Mouse (Mus musculus) heart, postnatal 14 days (tissue): ENCODE data around the gene Idh2. TPM values are rescaled to one million over a fixed set of nuclear protein-coding genes. Genes with fewer than 3 reads are reported as not detected.
"Not testable (repeated sequence)": the region's sequence is repeated elsewhere in the genome, so short reads cannot be mapped to it uniquely, and the experiment has no call there.

Experiments used
- DNase-seq, 2 experiments: peaks; one replicate each; pipeline ENCODE4 v3.0.0; 2021 to 2022
- intact Hi-C: fragments of 180-260 bp; cut with DNase I; formaldehyde crosslinking; loops from one replicate; pipeline ENCODE4 v1.15.1; 2025
- long read RNA-seq, 2 experiments: library from polyadenylated mRNA; stranded (forward); transcript quantifications; one replicate each; pipeline ENCODE4 v2.0.0; 2021
- total RNA-seq, 2 experiments: library from RNA; stranded (reverse); gene quantifications; 2 replicates each; pipeline ENCODE4 v1.2.3; 2021

Gene Idh2
- total RNA-seq: 1,000 to 10,000 TPM; 1,322 to 1,446 TPM
- long read RNA-seq, experiment 1, transcript Idh2-201 (11 exons, 1,745 nt): major isoform, 2,923 of 3,089 reads
- long read RNA-seq, experiment 1, partial matches to known transcripts: 87 of 3,089 reads
- long read RNA-seq, experiment 1, other reads (novel, unspliced or antisense): 71 of 3,089 reads
- long read RNA-seq, experiment 2, transcript Idh2-201 (11 exons, 1,745 nt): major isoform, 2,293 of 2,436 reads
- long read RNA-seq, experiment 2, partial matches to known transcripts: 73 of 2,436 reads
- long read RNA-seq, experiment 2, other reads (novel, unspliced or antisense): 67 of 2,436 reads

DNA sequence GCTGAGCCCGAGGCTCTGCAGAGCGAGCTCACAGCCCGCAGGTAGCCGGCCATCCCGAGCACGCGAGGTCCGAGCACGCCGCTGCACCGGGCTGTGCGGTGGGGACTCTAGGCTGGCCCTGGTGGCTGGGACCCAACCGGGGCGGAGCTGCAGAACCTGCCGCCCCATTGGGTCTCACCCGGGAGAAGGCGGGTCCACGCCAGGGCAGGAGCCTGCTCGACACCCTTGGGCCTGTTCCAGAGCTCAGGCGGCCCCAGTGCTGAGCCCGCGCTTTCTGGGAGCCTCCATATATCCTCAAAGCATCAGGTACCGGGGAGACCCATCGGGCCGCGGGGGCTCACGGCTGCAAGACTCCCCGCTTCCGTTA lies at the start of gene Idh2:
Gene Idh2, minus strand, starts transcription at position 169 of the 367 bp plus-strand sequence.
- peak; percentile 95 for DNase-seq
- intact Hi-C loops: no loop called here

DNA sequence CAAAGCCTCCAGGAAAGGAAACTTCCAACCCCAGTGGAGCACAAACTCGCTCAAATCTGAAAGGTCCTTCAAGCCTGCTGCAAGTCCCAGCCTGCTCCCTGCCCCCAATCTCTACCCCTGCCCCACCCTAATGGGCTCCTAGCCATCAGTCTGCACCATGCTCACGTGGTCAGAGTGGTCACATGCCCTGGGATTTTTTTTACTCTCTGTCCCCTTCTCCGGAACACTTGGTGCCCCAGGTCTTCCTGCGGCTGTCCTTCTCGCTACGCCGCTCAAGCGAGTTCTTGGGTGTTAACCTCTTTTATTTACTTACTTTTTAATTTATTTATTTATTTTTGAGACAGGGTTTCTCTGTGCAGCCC lies 45.7 kb upstream of the Idh2 start:
- peak; percentile 59 to 75 for DNase-seq
- intact Hi-C loops: no loop called here

DNA sequence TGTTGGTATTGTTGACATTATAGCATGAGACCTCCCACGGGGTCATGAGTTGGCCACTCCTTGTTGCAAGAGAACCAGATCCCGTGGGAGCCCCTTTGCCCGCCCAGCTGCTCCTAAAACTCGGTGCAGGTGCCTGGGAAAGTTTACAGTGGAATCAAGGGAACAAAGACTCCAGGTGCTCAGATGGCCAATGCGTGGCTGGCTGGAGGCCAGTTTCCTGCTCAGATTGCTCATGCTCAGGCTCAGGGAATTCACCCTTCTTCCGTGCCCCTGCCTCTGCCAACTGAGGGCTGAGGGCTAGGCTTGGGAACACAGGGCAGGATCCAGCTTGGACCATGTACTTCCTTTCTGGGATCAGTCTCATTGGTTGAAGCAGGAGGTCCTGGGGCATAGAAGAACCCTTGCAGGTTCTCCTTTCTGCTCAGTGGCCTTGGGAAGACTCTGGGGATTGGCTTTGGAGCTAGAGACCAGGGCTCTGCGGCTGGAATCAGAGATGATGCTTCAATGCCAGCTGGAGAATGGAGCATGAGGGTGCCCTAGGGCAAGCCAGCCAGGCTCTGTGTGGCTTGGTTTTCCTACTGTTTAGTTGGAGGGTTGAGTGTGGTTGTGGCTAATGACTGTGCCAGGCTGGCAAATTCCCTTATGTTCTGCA lies 45.2 kb upstream of the Idh2 start:
- DNase-seq: peak in 1 of 2 experiments; percentile 14
- intact Hi-C loops: no loop called here

DNA sequence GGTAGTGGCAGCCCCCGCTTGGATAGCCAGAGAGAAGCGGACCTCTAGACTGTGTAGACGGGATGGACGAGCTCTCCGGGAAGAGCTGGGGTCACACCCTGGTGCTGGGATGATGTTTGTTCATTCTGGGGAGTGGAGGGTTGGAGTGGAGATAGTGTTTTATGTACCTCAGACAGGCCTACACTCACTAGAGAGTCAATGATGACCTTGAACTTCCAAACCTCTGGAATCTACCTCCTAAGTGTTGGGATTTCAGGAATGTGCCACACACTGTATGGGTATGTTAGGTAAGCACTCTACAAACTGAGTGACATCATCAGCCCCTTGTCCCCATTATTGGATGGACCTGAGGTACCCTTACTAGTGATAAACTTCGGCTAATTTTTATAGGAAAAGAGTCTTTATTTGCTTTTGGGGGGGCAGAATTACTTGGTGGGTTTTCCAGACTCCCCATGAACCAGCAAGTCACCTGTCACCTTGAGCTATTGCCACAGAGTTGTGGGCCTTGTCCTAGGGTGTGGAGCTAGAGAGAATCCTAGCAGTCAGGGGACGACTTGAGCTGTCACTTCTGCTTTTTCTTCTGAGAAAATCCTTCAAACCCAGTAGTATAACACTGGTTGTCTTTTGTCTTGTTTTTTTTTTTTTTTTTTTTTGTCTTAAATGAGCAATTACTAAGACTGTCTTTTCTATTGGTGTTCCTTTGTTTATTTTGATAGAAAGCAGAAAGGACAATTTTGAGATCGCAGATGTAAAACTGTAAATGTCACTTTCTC lies 43.5 kb upstream of the Idh2 start:
- DNase-seq: no peak
- intact Hi-C loops: loop anchor here (5.0 kb wide), 1 partner anchor 59 kb away; no protein-coding TSS in a partner anchor

DNA sequence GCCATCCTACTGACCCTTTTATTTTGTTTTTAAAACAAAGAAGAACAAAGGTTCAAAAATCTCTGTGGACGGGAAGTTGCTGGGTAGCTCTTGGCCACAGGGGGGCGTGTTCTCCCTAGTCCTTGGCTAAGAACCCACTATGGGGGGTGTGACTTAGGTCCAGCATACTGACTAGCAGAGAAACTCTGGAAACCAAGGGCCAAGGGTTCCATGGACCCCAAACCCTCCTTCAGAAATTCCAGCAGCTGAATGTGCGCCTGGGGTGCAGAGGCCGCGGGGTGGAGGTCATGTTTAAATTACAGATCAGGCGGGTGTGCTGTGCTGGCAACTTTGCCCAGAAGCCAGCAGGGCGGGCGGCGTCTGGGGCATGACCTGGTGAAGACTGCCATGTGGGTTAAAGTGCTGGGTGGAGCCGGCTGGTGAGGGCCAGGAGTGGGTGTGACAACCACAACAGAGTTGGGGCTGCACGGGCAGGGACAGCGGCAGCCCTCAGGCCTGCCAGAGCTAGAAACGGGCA lies 41.6 kb upstream of the Idh2 start:
- intact Hi-C loops: loop anchor here (5.0 kb wide), 1 partner anchor 61 kb away; no protein-coding TSS in a partner anchor
- peak; percentile 37 to 66 for DNase-seq

DNA sequence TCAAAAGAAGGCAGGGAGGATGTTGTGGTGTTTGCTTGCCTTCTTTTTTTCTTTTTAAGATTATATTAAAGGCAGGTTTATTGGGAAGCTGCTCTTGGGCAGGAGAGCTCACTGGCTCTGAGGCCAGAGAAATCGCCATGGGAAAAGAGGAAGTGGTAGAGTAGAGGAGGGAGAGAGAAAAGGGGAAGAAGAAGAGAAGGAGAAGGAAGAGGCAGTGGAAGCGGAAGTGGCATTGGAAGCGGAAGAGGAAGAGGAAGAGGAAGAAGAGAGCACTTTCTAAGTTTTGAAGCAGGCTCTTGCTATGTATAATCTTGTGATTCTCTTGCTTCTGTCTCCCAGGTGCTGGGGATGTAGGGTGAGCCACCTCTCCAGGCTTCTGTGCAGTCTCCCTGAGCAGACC lies 39.5 kb upstream of the Idh2 start:
- no peak for DNase-seq
- intact Hi-C loops: loop anchor here (5.0 kb wide), 1 partner anchor 63 kb away; no protein-coding TSS in a partner anchor

DNA sequence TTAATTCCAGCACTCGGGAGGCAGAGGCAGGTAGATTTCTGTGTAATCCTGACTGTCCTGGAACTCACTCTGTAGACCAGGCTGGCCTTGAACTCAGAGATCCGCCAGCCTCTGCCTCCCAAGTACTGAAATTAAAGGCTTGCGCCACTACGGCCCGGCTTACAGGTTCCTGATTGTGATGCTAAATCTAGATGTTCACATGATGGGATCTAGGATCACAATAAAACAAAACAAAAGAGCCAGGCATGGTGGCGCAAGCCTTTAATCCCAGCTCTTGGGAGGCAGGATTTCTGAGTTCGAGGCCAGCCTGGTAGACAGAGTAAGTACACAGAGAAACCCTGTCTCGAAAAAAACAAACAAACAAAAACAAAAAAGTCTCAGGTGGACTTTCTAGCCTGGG lies 37.6 kb upstream of the Idh2 start:
- intact Hi-C loops: no loop called here
- no peak for DNase-seq

DNA sequence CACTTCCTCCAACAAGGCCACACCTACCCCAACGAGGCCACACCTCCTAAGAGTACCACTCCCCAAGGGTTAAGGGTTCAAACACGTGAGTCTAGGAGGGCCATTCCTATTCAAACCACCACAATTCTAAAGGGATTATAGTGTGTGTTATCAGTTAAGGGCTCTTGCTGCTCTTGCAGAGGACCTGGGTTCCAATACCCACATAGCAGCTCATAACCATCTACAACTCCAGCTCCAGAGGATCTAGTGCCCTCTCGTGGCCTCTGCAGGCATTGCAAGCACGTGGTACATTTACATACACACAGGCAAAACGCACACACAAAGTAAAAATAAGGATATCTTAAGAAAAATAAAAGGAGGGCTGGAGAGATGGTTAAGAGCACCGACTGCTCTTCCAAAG lies 37.0 kb upstream of the Idh2 start:
- DNase-seq: no peak

DNA sequence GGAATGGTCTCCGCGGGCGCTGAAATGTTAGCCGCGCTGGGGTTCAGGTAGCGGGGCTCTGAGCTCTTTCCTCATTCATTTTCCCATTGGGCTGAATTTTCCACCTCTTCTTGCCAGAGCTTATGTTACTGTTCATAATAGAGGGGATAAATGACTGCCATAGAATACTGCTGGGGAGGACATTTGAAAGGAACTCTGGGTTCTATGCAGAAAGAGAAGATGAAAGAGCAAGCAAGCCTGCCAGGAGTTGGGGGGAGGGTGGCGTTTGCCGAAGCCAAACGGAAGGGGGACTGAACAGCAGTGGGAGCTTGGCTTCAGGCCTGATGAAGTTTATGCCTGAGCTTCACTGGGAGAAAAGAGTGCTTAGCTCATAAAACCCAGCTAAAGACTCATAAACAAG lies 34.2 kb upstream of the Idh2 start:
- no peak for DNase-seq
- intact Hi-C loops: no loop called here

More for the DNA sequence above, 37.0 kb upstream of the Idh2 start:
- intact Hi-C loops: no loop called here

DNA sequence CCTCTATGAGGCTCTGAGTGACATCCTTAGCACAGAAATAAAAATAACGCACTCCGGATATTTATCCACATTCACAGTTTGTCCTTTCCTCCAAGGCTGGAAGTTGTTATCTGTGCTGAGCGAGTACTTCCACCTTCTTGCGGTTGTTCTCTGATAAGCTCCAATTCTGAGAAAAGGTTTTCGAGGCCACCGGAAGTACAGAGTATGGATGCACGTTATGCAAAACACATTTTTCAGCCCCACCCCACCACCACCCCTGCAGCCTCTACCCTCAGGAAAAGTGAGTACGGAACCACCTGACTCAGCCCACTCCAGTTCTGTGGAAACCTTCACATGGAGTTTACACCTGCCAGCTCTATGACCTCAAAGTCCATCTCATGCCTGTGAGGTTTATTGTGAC lies 30.9 kb upstream of the Idh2 start:
- intact Hi-C loops: no loop called here
- DNase-seq: no peak

DNA sequence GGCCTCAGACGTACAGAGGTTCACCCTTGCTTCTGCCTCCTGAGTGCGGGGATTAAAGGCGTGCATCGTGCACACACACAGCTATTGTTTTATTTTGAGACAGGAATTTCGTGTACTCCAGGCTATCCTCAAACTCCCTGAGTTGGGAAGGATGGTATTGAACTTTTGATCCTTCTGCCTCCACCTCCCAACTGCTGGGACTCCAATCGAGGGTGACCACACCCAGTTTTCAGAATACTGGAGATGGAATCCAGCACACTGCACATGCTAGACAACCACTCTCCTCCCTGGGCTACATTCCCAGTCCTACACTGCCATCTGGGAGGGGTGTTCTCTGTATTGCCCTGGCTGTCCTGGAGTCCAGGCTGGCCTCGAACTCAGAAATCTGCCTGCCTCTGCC lies 29.5 kb upstream of the Idh2 start:
- intact Hi-C loops: loop anchor here (5.0 kb wide), 1 partner anchor 228 kb away; the partner anchor contains the start of gene Man2a2
- DNase-seq: no peak

DNA sequence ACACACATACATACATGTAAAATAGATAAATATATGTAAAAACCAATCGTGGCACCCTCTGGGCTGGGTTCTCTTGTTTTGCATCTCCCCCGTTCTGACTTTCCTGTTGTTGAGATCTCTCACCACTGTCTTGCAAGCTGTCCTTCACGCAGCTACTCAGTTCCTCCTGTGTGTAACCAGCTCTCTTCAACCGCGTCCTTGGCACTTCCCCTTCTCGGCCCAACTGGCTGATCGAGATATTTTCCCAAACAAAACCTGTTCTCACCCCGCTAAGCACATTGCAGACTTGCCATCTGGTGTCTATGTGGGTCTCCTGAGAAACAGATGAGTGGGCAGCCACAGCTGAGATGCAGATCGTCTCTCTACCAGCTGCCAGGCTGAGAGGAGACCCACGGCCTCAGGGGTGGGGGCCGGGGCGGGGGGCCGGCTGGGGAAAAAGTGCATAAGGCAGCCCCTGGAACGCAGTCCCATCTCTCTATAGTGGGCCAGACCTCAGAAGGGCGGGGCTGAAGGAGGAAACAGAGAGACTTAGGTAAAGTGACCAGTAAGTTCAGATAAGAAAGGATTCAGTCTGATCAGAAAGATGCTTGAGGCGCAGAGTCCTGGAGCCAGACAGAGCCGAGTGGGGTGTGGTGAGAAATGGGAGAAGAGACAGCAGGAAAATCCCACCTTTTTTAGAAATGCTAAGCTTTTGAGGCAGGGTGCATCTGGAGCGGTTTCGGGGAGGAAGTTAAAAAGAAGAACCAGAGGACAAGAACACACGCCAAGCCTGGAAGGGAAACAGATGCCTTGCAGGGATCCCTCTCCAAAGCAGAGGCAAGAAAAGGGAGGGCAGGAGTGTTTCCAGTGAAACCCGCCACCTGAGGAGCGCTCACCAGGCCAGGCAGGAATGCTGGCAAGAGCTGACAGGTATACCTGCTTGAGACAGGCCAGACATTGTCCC lies 28.4 kb upstream of the Idh2 start:
- DNase-seq: peak in 1 of 2 experiments; percentile 13
- intact Hi-C loops: loop anchor here (5.0 kb wide), 1 partner anchor 229 kb away; the partner anchor contains the start of gene Man2a2

DNA sequence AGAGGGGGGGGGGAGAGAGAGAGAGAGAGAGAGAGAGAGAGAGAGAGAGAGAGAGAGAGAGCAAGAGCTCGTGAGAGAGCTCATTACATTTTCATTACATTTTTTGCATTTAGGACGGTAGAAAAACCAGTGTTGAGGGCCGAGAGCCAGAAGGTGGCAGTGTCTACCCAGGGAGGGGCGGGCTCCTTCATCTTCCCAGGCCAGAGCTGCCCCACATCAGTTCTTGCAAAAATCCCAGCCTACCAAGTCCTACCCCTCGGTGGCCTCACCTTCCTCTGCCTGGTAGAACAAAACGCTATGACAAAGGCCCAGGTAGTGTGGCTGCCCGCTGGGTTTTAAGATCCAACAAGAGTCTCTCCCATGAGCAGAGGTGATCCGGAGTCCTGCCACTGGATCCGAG lies 25.6 kb upstream of the Idh2 start:
- intact Hi-C loops: loop anchor here (1.0 to 5.0 kb wide), 2 partner anchors 74 to 231 kb away; partner anchors contain the start of gene Man2a2
- DNase-seq: peak; percentile 71 to 81

DNA sequence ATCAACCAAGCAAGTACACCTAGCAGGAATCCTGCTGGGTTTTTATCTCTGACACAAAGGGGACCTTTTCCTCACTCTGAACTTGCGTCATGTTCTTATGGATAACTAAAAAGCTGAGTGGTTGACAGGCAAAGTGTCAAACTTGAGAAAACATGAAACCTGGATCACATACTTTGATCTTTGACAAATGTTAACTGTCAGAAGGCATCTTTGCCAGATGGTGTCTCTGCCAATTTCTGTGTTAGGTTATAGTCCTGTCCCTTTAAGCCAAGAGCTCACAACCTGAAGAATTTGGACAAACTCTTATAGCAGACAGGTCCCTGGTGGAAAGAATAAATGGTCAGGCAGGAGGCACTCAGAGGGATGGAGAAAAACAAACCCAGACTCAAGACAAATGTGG lies 23.2 kb upstream of the Idh2 start:
- no peak for DNase-seq
- intact Hi-C loops: no loop called here

DNA sequence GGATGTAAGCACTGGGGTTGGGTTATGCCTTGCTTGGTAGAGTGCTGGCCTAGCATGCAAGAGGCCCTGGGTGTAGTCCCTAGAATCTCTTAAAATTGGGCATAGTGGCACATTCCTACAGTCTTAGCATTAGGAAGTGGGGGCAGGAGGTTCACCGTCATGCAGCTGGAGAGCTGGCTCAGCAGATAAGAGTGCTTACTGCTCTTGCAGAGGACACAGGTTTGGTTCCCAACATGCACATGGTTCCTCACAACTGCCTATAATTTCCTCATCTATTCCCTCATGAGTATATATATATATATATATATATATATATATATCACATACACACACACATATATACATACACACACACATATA lies 20.0 kb upstream of the Idh2 start:
- no peak for DNase-seq
- intact Hi-C loops: no loop called here

DNA sequence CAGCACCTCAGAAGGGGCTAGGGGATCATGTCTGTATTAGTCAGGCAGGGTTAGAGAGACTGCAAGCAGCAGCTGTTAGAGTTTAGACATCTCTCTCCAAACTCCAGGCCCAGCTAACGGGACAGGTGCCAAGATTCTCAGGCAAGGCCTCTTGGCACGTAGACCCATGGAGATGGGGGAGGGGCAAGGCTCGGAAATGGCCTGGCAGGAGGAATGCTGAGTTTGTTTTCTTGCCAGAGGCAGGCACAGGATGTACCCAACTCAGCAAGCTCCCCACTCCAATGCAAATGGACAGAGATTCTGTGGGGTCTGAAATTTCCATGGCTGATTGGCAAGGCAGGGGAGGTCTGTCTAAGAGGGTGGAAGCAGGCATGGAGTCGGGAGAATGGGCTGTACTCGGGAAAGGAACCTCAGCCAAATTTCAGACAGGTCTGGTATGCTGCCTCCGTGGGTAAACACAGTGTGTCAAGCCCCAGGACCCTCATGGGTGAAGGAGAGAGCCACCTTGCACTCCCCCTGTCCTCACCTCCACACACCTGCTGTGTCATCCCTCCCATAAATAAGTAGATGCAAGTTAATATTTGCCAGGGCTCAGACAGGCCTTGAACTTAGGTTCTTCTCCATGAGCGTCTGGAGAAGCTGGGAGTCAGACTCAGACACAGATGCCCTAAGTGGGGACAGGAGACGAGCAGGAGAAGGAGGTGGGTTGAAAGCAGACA lies 19.4 kb upstream of the Idh2 start:
- peak; percentile 80 to 89 for DNase-seq
- intact Hi-C loops: loop anchor here (5.0 kb wide), 1 partner anchor 112 kb away; the partner anchor contains the start of gene Zfp710

DNA sequence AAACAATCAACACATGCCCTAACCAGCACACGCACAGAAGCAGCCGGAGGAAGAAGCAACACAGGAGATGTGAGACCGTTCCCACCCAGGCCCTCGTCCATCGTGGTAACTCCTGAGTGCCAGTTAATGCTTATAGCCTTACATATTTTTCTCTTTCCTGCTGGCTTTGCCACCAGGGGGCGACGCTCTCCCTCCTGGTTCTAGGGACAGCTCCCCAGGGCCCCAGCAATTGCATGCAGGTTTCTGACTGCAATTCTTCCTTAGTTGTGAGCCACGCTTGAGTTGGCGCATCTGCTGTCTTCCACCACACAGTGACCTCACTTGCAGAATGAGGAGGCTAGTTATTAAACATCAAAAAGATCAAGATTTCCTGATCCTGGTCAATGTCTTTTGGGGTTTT lies 17.3 kb upstream of the Idh2 start:
- intact Hi-C loops: loop anchor here (5.0 kb wide), 1 partner anchor 110 kb away; the partner anchor contains the start of gene Zfp710
- peak; percentile 58 to 70 for DNase-seq

DNA sequence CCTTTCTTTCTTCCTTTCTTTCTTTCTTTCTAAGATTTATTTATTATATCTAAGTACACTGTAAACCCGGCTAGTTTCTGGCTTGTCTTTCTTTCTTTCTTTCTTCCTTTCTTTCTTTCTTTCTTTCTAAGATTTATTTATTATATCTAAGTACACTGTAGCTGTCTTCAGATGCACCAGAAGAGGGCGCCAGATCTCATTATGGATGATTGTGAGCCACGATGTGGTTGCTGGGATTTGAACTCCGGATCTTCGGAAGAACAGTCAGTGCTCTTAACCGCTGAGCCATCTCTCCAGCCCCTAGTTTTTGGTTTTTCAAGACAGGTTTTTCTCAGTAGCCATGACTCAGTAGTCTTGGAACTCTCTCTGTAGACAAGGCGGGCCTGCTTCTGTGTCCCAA lies 16.1 kb upstream of the Idh2 start:
- not testable (repeated sequence) for DNase-seq
- intact Hi-C loops: loop anchor here (5.0 kb wide), 1 partner anchor 109 kb away; the partner anchor contains the start of gene Zfp710
